Mouse (Mus musculus): ENCODE results near the gene Lhfpl3. TPM values are rescaled to one million over a fixed set of nuclear protein-coding genes. Genes with fewer than 3 reads are reported as not detected.

Lhfpl3 gene
- polyA plus RNA-seq, 1 experiment: 0.49 TPM

GRCm38 (mm10) chr5:23248303-23248702 lies 502.4 kb downstream of the Lhfpl3 start:
- Histone ChIP-seq H3K4me3 (ENCODE audit: insufficient read depth, low read length) (no peak overlapping the region), H3K4me1 (ENCODE audit: control insufficient read depth, insufficient read depth, low read length) (0 out of 2 replicates have a peak, but pooled peaks cover 2% of the 10 kb centered on the region), H3K27ac (ENCODE audit: insufficient read depth, low read length) (no peak overlapping the region)
- TF ChIP-seq POLR2A (IDR thresholded peaks at IDR 0.05; ENCODE audit: low read depth, low read length) (no peak), CTCF (IDR thresholded peaks at IDR 0.05; ENCODE audit: borderline replicate concordance, insufficient read depth, low read length) (no peak)

GRCm38 (mm10) chr5:23249896-23250875 lies 504.3 kb downstream of the Lhfpl3 start:
- no peak for TF ChIP-seq CTCF (IDR thresholded peaks at IDR 0.05; ENCODE audit: borderline replicate concordance, insufficient read depth, low read length)
- TF ChIP-seq POLR2A (IDR thresholded peaks at IDR 0.05; ENCODE audit: low read depth, low read length): no peak
- no peak overlapping the region for H3K4me3 ChIP-seq (ENCODE audit: insufficient read depth, low read length)
- 0 out of 2 replicates have a peak, but pooled peaks cover 2% of the 10 kb centered on the region for H3K4me1 ChIP-seq (ENCODE audit: control insufficient read depth, insufficient read depth, low read length)
- H3K27ac ChIP-seq (ENCODE audit: insufficient read depth, low read length): no peak overlapping the region

GRCm38 (mm10) chr5:23251462-23252224 lies 505.8 kb downstream of the Lhfpl3 start:
- Histone ChIP-seq H3K4me1 (ENCODE audit: control insufficient read depth, insufficient read depth, low read length) (0 out of 2 replicates have a peak, but pooled peaks cover 2% of the 10 kb centered on the region), H3K4me3 (ENCODE audit: insufficient read depth, low read length) (no peak overlapping the region), H3K27ac (ENCODE audit: insufficient read depth, low read length) (no peak overlapping the region)
- TF ChIP-seq POLR2A (IDR thresholded peaks at IDR 0.05; ENCODE audit: low read depth, low read length) (no peak), CTCF (IDR thresholded peaks at IDR 0.05; ENCODE audit: borderline replicate concordance, insufficient read depth, low read length) (no peak)

- Histone ChIP-seq H3K27ac (ENCODE audit: insufficient read depth, low read length) (no peak overlapping the region), H3K4me3 (ENCODE audit: insufficient read depth, low read length) (no peak overlapping the region)
- TF ChIP-seq POLR2A (IDR thresholded peaks at IDR 0.05; ENCODE audit: low read depth, low read length) (no peak), CTCF (IDR thresholded peaks at IDR 0.05; ENCODE audit: borderline replicate concordance, insufficient read depth, low read length) (no peak)
Measured at GRCm38 (mm10) chr5:23255816-23256418, 510.1 kb downstream of the Lhfpl3 start.

GRCm38 (mm10) chr5:23273309-23273708 lies 527.5 kb downstream of the Lhfpl3 start:
- Histone ChIP-seq H3K27ac (ENCODE audit: insufficient read depth, low read length) (no peak overlapping the region), H3K4me3 (ENCODE audit: insufficient read depth, low read length) (no peak overlapping the region), H3K4me1 (ENCODE audit: control insufficient read depth, insufficient read depth, low read length) (no peaks in the 10 kb centered on the region)
- TF ChIP-seq POLR2A (IDR thresholded peaks at IDR 0.05; ENCODE audit: low read depth, low read length) (no peak), CTCF (IDR thresholded peaks at IDR 0.05; ENCODE audit: borderline replicate concordance, insufficient read depth, low read length) (no peak)

More at GRCm38 (mm10) chr5:23255816-23256418, 510.1 kb downstream of the Lhfpl3 start:
- H3K4me1 ChIP-seq (ENCODE audit: control insufficient read depth, insufficient read depth, low read length): 0 out of 2 replicates have a peak, but pooled peaks cover 2% of the 10 kb centered on the region

- TF ChIP-seq POLR2A (IDR thresholded peaks at IDR 0.05; ENCODE audit: low read depth, low read length): no peak
- Histone ChIP-seq H3K4me1 (ENCODE audit: control insufficient read depth, insufficient read depth, low read length) (no peaks in the 10 kb centered on the region), H3K27ac (ENCODE audit: insufficient read depth, low read length) (no peak overlapping the region), H3K4me3 (ENCODE audit: insufficient read depth, low read length) (no peak overlapping the region)
Measured at GRCm38 (mm10) chr5:23279364-23279763, 533.5 kb downstream of the Lhfpl3 start.

- H3K4me1 ChIP-seq (ENCODE audit: control insufficient read depth, insufficient read depth, low read length): no peaks in the 10 kb centered on the region
- no peak overlapping the region for H3K27ac ChIP-seq (ENCODE audit: insufficient read depth, low read length)
- no peak overlapping the region for H3K4me3 ChIP-seq (ENCODE audit: insufficient read depth, low read length)
- TF ChIP-seq CTCF (IDR thresholded peaks at IDR 0.05; ENCODE audit: borderline replicate concordance, insufficient read depth, low read length): no peak
- no peak for TF ChIP-seq POLR2A (IDR thresholded peaks at IDR 0.05; ENCODE audit: low read depth, low read length)
Measured at GRCm38 (mm10) chr5:23284884-23285283, 539.0 kb downstream of the Lhfpl3 start.

GRCm38 (mm10) chr5:23289149-23289548 lies 543.3 kb downstream of the Lhfpl3 start:
- no peak overlapping the region for H3K4me3 ChIP-seq (ENCODE audit: insufficient read depth, low read length)
- no peak for TF ChIP-seq POLR2A (IDR thresholded peaks at IDR 0.05; ENCODE audit: low read depth, low read length)
- TF ChIP-seq CTCF (IDR thresholded peaks at IDR 0.05; ENCODE audit: borderline replicate concordance, insufficient read depth, low read length): no peak
- H3K27ac ChIP-seq (ENCODE audit: insufficient read depth, low read length): no peak overlapping the region
- H3K4me1 ChIP-seq (ENCODE audit: control insufficient read depth, insufficient read depth, low read length): no peaks in the 10 kb centered on the region

Other genes with a start within 250 kb of the Lhfpl3 start
- gene Orc5, start 195.6 kb upstream of the Lhfpl3 start, polyA plus RNA-seq (2011; ENCODE audit: insufficient read length, low read depth, missing spikeins): 23.2 and 27.9 TPM in 2 replicates

Measured in embryonic fibroblast, embryonic 13.5 days (primary cell).